Mouse (Mus musculus) liver, adult 2 months (tissue): ENCODE data around the gene Rhbdd3.

Source experiments
- CTCF ChIP-seq: fragments of 200-500 bp; IDR thresholded peaks from 2 replicates; pipeline ENCODE4 v1.5.1; 2011; ENCODE audit warnings: low read depth, low read length, control low read depth
- POLR2A ChIP-seq: fragments of 200-500 bp; IDR thresholded peaks from 2 replicates; pipeline ENCODE4 v1.6.1; 2011; ENCODE audit warnings: low read length, control low read depth; ENCODE audit not compliant: insufficient read depth; ENCODE audit errors: extremely low read depth

DNA sequence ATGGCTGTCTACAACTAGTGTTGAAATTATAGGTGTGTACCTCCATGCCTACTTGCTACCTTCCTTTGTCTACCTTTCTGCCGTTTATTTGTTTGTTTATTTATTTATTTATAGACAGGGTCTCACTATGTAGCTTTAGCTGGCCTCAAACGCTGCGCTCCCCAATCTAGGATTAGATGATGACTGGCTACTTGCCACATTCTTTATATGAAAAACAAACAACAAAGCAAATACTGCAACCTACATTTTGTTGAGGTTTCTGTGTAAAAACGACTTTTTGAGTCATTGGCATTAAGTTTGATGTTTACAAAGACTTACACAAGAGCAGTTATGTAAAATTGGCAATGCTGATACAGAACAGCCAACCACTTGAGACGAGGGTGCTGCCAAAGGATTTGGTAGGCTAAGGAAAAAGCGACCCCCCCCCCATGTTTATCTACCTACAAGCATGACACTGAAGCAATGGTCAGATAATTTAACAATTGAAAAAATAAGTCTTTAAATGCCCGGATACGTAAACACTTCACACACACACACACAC lies 2.2 kb upstream of the Rhbdd3 start:
- TF ChIP-seq CTCF (no peak), POLR2A (no peak)
